Mouse (Mus musculus): ENCODE results near the gene Anapc16.
A peak's percentile ranks its signal among the peaks of the same experiment; 100 is the strongest.

GRCm38 (mm10) chr10:59969821-59970449 is 33.0 kb downstream of the Anapc16 start:
- TF ChIP-seq POLR2A (IDR thresholded peaks at IDR 0.05; ENCODE audit: low read depth, low read length) (peak; percentile 49), CTCF (conservative IDR thresholded peaks at IDR 0.05; ENCODE audit: insufficient read depth, insufficient read length, low read depth, low read length) (no peak)
